Mouse (Mus musculus) brain, adult 2 months (tissue): ENCODE results near the gene Pou2f3.

Experiments
- DNase-seq: peaks from one replicate; pipeline ENCODE4 v3.0.0; 2011; ENCODE audit warnings: low read depth, low spot score

Gene Pou2f3

GRCm38 (mm10) chr9:43083441-43084055 lies 126.6 kb downstream of the Pou2f3 start:
- peak; percentile 40 for DNase-seq

- no peak for DNase-seq
Observed at GRCm38 (mm10) chr9:43078711-43079110, 131.5 kb downstream of the Pou2f3 start.

- DNase-seq: no peak
Observed at GRCm38 (mm10) chr9:43076163-43076562, 134.0 kb downstream of the Pou2f3 start.

GRCm38 (mm10) chr9:43074611-43075010 lies 135.6 kb downstream of the Pou2f3 start:
- no peak for DNase-seq
